Mouse (Mus musculus) megakaryocyte-erythroid progenitor cell, adult 5-6 weeks (primary cell): ENCODE results near the gene Specc1. TPM values are rescaled to one million over a fixed set of nuclear protein-coding genes. Genes with fewer than 3 reads are reported as not detected.

Source experiments
- ATAC-seq: replicated peaks from 2 replicates; pipeline ENCODE4 v1.8.0; 2016; ENCODE audit warnings: mild to moderate bottlenecking, inconsistent platforms; ENCODE audit not compliant: severe bottlenecking, poor library complexity, low FRiP score, low TSS enrichment
- total RNA-seq, 2 experiments: library from RNA; stranded (forward) in 1 of 2; stranded (reverse) in 1 of 2; fragments of 200-1000, 215-1000 nt in 1 of 2; fragments of >200 nt in 1 of 2; fragmentation: Nextera tagmentation in 1 of 2; gene quantifications; 2 replicates each; pipeline ENCODE4 v1.2.3; 2014 to 2017

Gene Specc1
- total RNA-seq, 2 experiments from 2014 or later = 35.8 to 65.4 TPM

DNA sequence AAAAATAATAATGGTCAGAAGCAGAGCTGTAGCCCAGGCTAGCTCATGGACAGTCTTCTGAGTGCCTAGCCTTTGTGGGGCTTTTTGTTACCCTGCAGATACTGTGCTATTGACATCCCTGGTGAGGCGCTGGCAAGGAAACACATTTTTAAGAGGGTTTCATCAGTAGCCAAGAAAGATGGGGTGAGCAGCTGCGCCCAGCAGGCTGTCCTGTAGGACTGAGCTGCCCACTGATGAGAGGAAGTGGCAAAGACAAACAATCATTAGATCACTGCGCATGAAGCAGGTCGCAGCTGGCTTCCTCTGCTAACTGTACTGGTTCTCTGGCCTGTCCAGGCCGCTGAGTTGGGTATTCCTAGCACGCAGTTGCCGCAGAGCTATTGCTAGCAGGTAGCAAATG lies 307.0 kb downstream of the Specc1 start:
- ATAC-seq = no peak

DNA sequence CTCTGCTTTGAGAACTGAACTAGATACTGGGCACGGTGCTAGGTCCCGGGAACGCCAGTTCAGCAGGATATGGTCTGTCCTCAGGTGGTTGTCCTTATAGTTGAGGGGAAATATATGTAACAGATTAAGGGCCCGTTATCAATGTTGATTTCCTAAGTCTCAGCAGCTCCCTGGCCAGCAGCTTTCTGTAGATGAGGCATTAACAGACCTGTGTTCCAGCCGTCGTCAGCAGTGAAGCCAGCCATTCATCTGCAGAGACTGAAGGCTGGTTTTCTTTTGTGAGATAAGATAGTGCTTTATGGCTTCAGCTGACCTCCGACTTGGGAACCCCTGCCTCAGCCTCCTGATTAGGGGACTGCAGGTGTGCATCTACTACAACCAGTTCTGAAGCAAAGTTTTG lies 307.5 kb downstream of the Specc1 start:
- ATAC-seq = no peak

DNA sequence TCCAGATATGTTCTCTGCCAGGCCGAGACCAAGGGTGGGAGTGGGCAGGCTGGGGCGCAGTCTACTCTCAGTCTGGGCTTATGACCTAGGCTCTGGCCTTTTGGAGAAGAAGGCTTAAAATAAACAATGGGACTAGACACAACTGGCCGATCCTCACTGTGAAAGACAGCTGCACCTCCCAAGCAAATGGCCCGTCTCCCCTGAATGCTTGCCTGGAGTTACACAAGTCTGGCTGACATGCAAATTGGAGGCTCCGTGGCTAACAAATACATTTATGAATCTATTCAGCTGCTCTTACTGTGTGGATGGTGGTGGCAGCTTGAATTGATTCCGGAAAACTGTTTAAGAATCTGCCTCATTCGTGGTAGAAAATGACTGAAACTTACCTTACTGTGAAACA lies 309.1 kb downstream of the Specc1 start:
- ATAC-seq = no peak

DNA sequence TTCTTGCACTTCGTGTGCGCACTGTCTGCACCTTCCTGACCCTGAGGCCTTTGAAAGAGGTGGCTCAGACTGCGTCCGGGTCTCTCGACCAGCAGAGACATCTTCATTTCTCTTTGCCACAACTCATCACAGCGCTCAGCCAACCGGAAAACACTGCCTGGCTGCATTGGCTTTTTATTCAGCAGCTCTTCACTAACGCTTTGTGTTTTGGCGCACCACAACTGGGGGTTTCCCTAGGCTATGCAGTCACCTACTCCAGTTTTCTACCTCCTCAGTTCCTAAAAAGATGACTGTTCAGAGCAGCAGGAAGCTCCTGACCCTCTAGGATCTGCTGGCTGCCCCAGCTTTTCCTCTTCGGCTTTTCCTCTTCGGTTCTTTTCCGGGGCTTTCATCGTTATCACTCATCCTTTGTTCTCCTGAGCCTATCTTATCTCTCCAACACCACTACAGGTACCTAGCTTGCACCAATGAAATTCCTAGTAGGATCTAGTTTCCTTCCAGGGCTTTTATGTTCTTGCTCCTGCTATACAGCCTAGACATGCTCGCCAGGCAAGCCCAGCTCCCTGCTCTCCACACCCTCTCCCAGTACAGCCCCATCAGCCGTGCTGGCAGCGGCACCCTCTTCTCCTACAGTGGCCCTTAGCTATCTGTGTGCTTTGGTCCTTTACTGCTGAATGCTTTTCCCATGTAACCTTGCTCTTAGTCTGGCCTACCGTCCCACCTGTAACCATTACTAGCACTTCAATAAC lies 310.1 kb downstream of the Specc1 start:
- ATAC-seq = no peak

DNA sequence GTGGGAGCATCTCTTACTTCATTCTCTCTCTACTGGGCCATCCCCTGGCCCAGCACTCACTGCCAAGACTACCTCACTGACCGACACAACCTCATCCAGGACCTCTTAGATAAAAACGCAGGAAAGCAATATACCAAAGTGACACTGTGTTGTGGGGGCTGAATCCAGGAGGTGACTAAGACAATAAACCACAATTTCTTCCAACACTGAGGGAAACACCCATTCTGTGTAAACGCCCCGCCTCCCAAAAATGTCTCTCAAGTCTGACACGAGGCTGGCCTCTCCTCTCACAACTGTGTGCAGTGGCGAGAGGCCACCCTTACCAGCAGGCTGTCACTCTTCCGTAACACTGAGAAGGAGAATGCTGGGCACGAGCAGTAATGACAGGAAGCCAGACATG lies 311.8 kb downstream of the Specc1 start:
- no peak for ATAC-seq

DNA sequence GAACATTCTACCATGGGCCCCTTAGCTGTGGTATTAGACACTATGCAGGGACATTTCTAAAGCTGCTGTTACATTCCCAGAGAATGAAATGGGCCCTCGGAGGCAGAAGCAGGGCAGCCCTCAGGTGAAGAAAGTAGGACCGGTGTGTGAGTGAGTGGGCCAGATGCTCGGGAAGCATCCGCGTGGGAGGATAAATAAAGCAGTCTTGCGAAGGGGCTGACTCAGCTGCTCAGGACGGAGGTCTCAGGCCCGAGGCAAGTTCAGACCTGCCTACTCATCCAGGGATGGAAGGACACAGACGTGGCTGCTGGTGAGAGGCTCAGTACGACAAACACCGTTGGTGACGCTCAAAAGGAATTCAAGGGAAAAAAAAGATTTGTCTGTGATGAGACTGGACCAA lies 312.5 kb downstream of the Specc1 start:
- ATAC-seq = no peak

DNA sequence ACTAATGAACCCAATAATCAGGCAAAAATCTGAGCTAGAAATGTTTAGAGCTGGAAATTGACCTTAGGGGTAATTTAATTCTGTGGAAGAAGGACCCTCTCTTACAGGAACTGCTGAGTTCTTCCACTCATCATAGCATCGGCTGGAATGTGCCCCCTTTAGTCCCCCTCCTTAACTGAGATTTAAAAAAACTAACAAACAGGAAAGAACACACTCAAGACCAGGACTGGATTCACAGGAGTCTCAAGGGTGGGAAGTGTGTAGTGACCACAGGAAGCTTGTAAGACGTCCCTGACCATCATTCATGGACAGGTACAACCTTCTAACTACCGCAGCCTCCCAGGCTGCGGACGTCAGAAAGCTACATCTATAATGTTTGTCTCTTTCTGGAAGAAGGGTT lies 314.3 kb downstream of the Specc1 start:
- no peak for ATAC-seq

Other genes starting within 250 kb of the Specc1 start
- gene Slc5a10, start 235.9 kb upstream of the Specc1 start, total RNA-seq (2014; fragmentation: Nextera tagmentation) = not detected in 2 replicates
- not detected in 2 replicates for gene Slc5a10, start 235.9 kb upstream of the Specc1 start, total RNA-seq (2017)
- 17.9 and 27.7 TPM in 2 replicates for gene Prpsap2, start 194.7 kb upstream of the Specc1 start, total RNA-seq (2014; fragmentation: Nextera tagmentation)
- gene Prpsap2, start 194.7 kb upstream of the Specc1 start, total RNA-seq (2017) = 29.4 and 31.8 TPM in 2 replicates
- gene Ulk2, start 101.7 kb upstream of the Specc1 start, total RNA-seq (2014; fragmentation: Nextera tagmentation) = 15.1 and 25.9 TPM in 2 replicates
- 21.7 and 21.9 TPM in 2 replicates for gene Ulk2, start 101.7 kb upstream of the Specc1 start, total RNA-seq (2017)
- 20.6 and 23.5 TPM in 2 replicates for gene Akap10, start 26.5 kb upstream of the Specc1 start, total RNA-seq (2014; fragmentation: Nextera tagmentation)
- gene Akap10, start 26.5 kb upstream of the Specc1 start, total RNA-seq (2017) = 21.6 and 27.2 TPM in 2 replicates